Mouse (Mus musculus): ENCODE data around the gene Gns.

Gene Gns

GRCm38 (mm10) chr10:121367271-121367670, 2.4 kb downstream of the Gns start:
- DNase-seq, result no peak

- DNase-seq, result no peak
Measured at GRCm38 (mm10) chr10:121367780-121368179, 2.9 kb downstream of the Gns start.

DNA sequence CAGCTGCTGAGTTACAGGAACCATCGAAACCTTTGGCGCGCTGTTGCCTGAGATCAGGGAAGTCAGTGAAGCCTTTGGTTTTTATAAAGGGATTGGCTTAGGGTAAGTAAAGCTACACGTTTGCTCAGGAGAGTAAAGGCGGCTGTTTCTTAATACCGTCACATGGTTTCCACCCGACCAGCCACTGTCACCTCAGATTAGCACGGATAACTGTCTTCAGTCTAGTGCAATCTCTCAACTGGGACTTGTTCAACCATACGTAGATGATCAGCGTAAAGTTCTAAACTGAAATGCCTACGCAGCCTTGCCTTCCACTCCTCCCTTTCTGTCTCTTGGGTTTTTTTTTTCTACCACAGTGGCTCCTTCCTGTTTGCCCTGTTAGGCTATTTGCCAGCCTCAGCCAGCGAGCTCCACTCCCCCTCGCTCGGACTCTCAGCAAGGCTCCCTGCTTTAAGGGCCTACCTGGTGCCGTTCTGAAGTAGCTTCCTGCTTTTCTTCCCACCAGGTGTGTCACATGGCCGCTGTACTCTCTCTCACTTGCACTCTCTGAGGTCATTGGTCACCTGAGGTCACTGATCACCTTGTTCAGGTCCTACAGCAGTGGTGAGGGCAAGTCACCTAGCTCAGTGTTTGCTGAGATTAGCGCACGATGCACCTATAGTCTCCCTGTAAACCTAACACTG, 4.0 kb downstream of the Gns start:
- DNase-seq, result no peak

DNA sequence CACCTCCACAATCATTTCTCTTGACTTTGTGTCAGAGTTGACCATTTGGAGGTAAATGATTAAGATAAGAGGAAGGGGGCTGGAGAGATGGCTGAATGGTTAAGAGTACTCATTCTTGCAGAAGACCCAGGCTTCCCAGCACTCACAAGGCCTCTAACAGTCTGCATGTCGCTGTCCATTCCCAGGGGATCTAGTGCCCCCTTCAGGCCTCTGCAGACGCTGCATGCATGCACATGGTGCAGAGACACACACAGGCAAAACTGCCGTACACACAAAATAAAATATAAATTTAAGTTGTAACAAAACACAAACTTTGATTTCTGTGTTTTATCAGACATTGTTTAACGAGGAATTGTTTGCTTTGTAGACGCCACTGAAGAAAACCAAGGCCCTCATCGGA, 5.9 kb downstream of the Gns start:
- DNase-seq, result no peak

DNA sequence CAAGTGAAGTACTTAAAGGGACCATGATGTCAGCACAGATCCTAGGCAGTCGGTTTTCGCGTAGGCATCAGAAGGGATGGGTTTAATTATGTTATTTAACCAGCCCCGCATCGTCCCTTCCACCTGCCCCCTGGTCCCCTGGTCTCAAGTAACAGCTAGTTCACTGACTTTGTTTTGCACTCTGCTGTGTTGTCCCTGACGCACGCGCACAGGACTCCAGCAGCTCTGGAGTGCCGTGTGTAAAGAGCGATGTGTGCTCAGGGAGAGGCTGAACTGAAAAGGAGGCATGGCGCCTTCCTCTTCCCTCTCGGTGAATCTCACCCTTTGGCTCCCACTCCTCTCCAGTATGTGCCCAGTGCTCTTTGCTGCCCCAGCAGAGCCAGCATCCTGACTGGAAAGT, 9.1 kb downstream of the Gns start:
- no peak for DNase-seq

- DNase-seq, result no peak
Measured at GRCm38 (mm10) chr10:121374693-121375620, 10.1 kb downstream of the Gns start.

DNA sequence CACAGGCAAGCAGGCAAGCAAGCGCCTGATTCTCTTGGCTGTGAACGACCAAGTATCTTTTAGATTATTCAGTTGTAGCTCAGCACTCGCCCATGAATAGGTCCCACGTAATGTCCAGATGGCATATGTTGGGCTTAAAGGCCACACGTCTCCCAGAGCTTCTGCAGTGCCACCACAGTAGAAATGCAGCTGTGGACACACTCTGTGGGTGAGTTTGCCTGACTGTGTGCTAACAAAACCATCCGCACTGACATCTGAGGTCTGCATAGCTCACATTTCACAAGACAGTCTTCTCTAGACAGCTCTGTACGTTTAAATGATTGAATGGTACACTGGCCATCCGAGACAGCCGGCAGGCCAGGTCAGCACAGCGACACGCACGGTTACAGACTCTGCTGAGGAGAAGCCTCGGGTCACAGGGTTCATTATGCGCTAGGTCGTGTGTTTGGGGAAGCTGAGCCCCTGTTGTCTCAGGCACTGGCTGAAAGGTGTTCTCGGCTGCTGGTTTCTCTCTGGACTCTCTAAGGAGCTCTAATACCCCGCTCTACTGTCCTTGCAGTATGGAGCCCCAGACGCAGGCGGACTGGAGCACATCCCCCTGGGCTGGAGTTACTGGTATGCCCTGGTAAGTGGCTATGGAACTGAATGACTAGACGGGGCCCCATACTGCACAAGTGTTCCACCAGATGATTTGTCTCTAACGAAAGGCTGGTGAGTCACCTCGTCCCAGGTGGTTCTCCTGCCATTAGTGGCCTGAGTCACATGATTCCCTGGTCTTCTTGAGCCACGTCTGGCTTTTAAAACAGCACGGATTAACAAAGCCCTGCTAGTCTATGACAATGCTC, 11.0 kb downstream of the Gns start:
- DNase-seq, result no peak

DNA sequence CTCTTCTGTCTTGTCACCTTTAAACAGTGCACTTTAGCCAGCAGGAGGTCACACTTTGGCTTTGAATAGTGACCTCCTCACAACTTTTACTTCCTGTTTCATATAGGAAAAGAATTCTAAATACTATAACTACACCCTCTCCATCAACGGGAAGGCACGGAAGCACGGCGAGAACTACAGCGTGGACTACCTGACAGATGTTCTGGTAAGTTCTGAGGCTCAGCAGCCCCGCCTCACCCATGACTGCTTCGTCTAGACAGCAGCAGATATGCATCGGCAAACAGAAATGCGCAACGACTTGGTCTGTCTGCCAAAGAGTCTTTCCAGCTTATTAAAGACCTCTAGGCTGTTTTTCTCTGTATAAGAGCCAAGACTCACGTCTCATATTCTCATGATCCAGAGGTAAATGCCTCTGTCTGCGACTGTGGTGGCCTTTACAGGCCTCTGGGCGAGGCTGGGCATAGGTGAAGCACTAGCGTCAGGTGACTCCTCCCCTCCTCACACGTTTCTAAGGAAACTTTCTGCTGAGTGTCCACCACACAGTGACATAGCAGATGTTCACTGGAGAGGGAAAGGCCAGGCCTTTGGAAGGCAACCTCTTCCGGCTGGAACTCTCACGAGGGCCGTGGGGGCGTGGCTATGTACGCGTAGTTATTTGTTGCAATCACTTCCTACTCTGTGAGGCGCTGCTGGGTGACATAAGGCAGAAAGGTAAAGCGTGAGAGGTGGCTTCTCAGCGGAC, 11.8 kb downstream of the Gns start:
- no peak for DNase-seq

DNA sequence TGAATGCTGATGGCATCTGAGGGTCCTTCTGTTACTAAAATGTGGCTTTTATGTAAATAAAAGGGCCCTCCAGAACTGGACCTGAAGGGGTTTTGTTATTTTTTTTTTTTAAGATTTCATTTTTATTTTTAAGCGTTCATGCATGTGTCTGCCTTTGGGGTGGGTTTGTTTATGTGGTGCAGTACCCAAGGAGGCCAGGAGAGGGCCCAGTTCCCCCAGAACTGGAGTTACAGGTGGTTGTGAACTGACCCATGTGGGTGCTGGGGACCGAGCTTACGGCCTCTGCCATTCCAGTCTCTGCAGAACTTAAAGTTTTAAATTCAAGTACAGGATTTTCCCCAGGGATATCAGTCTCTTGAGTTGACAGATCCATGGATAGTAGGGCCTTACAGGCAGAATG, 14.5 kb downstream of the Gns start:
- DNase-seq, result no peak

GRCm38 (mm10) chr10:121381280-121381679, 16.4 kb downstream of the Gns start:
- DNase-seq, result no peak

GRCm38 (mm10) chr10:121384710-121385109, 19.8 kb downstream of the Gns start:
- no peak for DNase-seq

DNA sequence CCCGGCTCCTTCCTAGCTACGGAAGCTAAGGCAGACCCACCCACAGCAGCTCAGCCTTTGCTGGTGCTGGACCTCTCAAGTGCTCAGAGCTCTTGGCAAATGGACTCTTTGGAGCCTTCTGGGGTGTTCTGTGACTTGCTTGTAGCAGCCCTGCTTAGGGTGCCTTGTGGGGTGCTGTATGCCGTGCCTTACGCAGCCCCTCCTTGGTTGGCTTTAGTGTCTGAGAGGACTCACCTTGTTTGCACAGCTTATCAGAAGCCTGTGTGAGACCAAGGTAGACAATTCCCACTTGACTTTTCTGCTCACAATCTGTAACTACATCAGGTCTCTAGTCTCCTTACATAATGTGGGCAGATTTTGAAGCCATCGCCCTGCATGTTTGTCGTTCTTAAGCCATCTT, 20.8 kb downstream of the Gns start:
- DNase-seq, result no peak

DNA sequence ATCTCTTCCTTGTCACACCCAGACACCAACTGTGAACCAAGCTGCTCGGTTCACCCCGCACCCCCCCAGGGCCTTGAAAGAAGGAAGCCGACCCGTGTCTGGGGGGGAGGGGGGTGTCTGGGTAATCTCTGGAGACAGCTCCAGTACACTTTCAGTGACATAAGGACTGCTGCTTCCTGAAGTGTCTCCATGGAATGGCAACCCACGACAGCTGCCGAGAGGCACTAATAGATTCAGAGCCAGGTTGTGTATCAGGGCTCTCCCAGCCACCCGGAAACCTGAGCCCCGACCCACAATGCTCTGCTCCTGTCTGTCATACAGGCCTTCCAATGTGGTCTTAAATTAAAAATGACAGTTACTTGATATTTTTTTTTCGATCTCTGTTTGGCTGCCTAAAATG, 21.5 kb downstream of the Gns start:
- DNase-seq, result no peak

DNA sequence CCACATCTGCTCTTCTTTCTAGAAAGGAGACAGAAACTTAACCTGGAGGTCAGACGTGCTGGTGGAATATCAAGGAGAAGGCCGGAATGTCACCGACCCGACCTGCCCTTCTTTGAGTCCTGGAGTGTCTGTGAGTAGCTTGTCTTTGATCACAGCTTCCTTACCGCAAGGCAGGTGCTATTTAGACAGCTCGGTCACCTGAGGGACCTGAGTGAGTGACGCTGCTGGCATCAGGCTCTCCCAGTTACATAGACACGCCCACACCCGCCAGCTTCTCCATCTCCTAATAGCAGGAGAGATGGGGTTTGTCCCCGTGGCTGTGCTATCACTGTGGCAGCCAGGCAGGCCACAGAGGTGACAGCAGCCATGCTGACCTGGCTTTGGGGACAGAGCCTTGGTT, 25.7 kb downstream of the Gns start:
- DNase-seq, result no peak

GRCm38 (mm10) chr10:121391901-121392300, 27.0 kb downstream of the Gns start:
- DNase-seq, result no peak

DNA sequence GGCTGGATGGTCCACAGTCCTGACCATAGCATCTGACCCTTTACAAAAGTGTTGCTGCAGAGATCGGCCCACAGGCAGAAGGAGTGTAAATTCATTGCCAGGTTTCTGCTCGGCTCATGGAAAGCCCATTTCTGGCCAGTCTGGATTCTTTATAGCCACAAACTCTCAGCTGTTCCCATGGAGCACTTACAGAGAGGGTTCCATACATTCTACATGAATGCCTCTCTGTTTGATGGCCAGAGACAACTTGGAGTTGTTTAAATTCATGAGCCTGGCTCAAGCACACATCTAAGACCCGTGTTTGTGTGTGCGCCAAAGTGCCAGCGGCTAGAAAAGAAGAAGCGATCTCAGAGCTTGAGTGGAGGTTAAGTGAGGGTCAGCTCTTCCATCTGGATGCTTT, 29.4 kb downstream of the Gns start:
- DNase-seq, result no peak

DNA sequence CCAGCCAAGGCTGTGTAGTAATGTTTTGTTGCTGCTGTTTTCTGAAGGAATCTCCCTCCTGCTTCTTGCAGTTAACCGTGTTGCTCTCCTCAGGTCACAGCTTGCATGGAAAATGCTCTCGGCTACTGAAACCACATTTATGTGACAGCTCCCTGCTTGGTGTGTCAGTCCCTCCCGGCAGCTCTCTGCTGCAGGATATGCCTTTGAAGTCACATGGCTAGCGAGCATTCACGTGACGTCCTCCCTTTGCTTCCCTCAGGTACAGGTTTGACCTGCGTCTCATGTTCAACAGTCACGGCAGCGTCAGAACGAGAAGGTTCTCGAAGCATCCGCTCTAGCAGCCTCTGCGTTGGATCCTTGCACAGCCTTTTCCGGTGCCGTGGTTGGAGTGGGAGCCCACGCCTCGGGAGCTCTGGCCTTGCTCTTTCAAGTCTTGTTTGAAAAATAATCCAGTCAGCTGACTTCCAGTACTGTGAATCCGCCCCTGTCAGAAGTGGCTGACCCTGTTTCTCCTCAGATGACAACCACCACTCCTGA, 30.0 kb downstream of the Gns start:
- no peak for DNase-seq

- no peak for DNase-seq
Measured at GRCm38 (mm10) chr10:121395542-121396176, 30.8 kb downstream of the Gns start.

GRCm38 (mm10) chr10:121398599-121398998, 33.7 kb downstream of the Gns start:
- peak; percentile 33 for DNase-seq

GRCm38 (mm10) chr10:121401005-121401404, 36.1 kb downstream of the Gns start:
- no peak for DNase-seq

DNA sequence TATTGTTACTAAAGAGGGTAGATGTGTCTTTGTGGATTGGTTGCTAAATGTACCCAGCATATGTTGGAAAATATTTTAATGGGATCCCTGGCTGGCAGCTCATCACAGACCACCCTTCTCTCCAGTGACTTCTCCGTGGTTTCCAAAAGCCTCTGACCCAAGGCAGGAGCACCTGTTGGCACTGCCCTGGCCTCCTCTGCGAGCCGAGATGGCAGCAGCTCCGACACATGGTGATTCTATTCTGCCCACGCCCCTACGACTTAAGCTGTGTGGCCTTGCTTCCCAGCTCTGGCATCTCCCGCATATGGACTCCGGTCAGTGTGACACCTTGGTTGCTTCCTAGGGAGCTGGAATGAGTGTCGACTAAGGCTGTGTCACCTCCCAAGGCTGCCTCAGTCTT, 38.2 kb downstream of the Gns start:
- DNase-seq, result no peak

DNA sequence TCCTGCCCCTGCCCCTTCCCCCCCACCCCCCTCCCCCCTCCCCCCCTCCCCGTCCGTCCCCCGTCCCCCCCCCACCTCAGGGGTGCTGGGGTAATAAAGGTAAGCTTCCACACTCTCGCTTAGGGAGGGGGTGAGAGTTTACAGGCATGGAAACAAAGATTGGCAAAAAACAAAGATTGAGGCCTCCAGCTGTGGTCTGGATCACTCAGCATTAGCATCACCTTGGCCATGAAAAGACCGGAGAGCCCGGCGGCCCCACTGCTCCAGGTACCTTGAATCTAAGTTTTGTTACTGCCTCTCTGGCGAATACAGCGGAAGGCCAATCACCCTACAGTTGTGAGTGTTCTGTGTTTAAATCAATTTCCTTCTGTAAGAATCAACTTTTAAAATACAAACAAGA, 39.1 kb downstream of the Gns start:
- no peak for DNase-seq

All from thymus, postnatal 14 days (tissue).